In the genomic region with DNA sequence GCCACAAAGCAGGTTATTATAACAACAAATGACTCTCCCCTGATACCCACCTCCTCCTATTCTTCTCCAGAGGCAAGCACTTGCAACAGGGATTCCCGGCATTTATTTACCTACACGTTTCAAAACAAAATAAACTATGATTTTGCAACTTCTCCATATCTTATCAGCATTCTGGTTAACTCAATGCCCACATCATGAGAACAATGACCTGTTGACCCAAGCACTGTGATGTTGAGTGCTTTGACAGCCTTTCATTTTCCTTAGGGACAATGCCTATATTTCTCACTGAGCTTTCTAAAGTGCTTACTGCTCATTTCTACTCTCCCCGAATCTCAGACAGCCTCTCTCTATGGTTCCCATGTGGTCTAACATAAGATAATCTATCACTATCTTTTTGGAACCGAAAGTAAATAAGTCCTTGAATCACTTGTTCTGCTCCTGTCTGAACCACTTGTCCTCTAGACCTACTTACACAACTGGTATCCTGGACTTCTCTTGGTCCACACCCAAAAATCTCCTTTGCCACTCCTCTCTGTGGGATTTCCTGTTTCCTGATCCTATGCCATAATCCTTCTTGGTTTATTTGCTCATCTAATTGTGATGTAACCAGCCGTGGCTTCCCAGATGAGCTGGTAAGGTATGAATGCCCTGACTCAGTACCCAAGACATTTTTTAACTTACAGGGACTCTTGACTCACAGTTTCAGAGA, we compare ENCODE assay signal across 21 mouse cellular contexts. TPM values are rescaled to one million over a fixed set of nuclear protein-coding genes. Genes with fewer than 3 reads are reported as not detected.
"Had no signal": no experiment of that assay in that cellular context is flagged by ENCODE, and none has a peak within 500 bp of the region (broad histone marks: within the 10 kb centered on the region; RNA-seq: fewer than 3 reads in every experiment).

No protein-coding gene starts in this region.

- H3K4me1 ChIP-seq: limb, embryonic 10.5 days; limb, embryonic 13.5 days; midbrain, embryonic 12.5 days; midbrain, embryonic 15.5 days; neural tube, embryonic 13.5 days had no signal

- H3K27ac ChIP-seq: limb, embryonic 10.5 days; limb, embryonic 13.5 days; liver, embryonic 14.5 days; macrophage; midbrain, embryonic 12.5 days; midbrain, embryonic 15.5 days; neural tube, embryonic 13.5 days had no signal

- H3K36me3 ChIP-seq: limb, embryonic 10.5 days; limb, embryonic 13.5 days; midbrain, embryonic 12.5 days; midbrain, embryonic 15.5 days; neural tube, embryonic 13.5 days had no signal

- H3K4me3 ChIP-seq: limb, embryonic 10.5 days; limb, embryonic 13.5 days; midbrain, embryonic 12.5 days; midbrain, embryonic 15.5 days; neural tube, embryonic 13.5 days had no signal

- DNase-seq: kidney, postnatal 14 days; kidney, postnatal 4 days; liver, postnatal 0 days; lung, embryonic 14.5 days; retina, postnatal 1 day; thymus, postnatal 25 days had no signal

- H3K27me3 ChIP-seq: limb, embryonic 13.5 days; midbrain, embryonic 12.5 days; midbrain, embryonic 15.5 days; neural tube, embryonic 13.5 days had no signal

RNA-seq across cellular contexts. Expression of a gene that starts 14.3 kb away (rescaled TPM):
- polyA plus RNA-seq: liver, embryonic 11.5 days; liver, embryonic 14.5 days; liver, postnatal 0 days; lung, embryonic 14.5 days; lung, postnatal 0 days; macrophage; small intestine, adult 2 months; spleen, adult 2 months; thymus, postnatal 0 days had no signal

RNA-seq across cellular contexts. Expression of a gene that starts 32.9 kb away (rescaled TPM):
- polyA plus RNA-seq: intestine, postnatal 0 days; kidney, embryonic 16.5 days; limb, embryonic 10.5 days; limb, embryonic 13.5 days; liver, embryonic 11.5 days; liver, embryonic 14.5 days; liver, postnatal 0 days; lung, embryonic 14.5 days; lung, postnatal 0 days; macrophage; midbrain, embryonic 12.5 days; midbrain, embryonic 15.5 days; neural tube, embryonic 13.5 days; small intestine, adult 2 months; stomach, embryonic 16.5 days had no signal
